Mouse (Mus musculus) heart, adult 18-20 months (tissue): ENCODE results near the gene Kcnd3. TPM values are rescaled to one million over a fixed set of nuclear protein-coding genes. Genes with fewer than 3 reads are reported as not detected.
"Not testable (repeated sequence)": the region's sequence is repeated elsewhere in the genome, so short reads cannot be mapped to it uniquely, and the experiment has no call there.

Source experiments
- DNase-seq, 2 experiments: peaks; one replicate each; pipeline ENCODE4 v3.0.0; 2021 to 2022; ENCODE audit warnings: mixed read lengths in 1 of 2
- total RNA-seq, 2 experiments: library from RNA; stranded (reverse); gene quantifications; 2 replicates each; pipeline ENCODE4 v1.2.3; 2021

The Kcnd3 gene
- total RNA-seq, 2 experiments from 2014 or later = 8.2 to 8.5 TPM

DNA sequence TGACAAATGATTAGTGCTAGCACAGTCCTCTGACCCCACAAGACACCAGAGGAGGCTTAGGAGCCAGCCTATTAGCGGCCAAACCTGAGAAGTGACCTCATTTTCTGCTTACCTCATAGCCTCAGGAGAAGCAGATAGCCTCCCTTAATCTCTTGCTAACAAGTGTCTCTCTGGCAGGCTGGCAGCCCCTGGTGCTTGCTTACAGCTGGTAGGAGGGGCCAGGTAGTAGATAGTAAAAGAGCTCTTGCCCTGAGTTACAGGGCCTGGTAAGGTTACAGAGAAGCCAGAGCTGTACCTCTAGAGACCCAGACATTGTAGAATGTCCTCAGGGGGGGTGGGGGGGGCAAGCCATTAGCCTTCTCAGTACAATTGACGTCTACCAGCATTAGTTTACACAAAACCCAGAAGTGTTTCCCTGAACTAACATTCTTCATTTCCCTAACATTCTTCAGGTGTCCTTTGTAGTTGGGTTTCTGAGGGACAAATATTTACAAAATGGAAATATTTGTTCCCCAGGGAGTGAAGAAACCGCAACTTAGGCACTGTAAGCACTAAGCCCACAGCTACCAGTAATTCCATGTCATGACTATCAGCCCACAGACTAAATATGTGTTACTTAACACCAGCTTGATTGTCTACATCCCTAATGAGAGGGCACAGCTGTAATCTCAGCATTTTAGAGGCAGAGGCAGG is 247.3 kb downstream of the Kcnd3 start:
- peak; percentile 54 to 67 for DNase-seq

DNA sequence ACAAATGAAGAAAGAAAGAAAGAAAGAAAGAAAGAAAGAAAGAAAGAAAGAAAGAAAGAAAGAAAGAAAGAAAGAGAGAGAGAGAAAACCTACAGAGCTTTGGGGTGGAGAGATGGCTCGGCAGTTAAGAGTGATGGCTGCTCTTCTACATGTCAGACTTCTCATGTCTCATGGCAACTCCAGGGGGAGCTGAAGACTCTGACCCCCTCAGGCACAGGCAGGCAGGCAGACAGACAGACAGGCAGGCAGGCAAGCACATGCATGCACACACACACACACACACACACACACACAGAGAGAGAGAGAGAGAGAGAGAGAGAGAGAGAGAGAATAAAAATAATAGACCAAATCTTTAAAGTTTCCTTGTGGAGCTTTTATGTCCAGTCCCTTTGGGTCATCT is 248.7 kb downstream of the Kcnd3 start:
- not testable (repeated sequence) for DNase-seq

DNA sequence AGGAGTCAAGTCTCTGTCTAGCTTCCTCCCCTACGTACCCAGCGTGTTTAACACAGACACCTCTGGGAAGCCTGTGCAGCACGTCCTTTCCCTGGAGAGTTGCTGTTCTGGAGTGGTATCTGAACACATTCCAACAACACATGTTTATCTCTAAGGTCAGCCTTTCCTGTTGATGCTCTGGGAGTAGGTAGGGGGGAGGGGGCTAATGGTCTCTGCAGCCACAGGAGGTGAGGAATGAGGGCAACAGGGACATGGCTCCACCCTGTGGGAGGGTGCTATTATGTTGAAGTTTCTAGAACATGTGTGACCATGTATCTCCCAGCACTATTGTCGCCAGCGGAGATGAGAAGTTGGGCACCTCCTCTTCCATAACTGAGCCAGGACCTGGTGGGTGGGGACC is 249.3 kb downstream of the Kcnd3 start:
- DNase-seq = peak; percentile 67 to 89

DNA sequence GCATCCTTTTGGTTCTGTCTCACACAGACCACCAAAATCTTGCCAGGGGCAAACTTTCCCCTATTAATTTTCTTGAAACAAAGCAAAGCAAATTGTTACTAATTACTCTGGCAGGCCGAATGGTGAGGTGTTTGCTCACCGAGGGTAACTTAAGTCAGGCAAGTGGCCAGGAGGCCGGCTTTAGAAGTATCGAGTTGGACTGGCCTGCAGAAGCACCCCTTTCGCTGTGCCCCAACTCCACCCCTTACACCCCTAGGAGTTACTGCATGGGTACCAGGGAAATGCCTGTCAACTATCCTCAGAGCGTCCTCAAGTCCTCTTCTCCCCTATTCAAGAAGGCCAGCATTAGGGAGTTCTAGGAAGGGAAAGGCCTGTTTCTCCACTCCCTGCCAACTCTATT is 251.4 kb downstream of the Kcnd3 start:
- DNase-seq = no peak

DNA sequence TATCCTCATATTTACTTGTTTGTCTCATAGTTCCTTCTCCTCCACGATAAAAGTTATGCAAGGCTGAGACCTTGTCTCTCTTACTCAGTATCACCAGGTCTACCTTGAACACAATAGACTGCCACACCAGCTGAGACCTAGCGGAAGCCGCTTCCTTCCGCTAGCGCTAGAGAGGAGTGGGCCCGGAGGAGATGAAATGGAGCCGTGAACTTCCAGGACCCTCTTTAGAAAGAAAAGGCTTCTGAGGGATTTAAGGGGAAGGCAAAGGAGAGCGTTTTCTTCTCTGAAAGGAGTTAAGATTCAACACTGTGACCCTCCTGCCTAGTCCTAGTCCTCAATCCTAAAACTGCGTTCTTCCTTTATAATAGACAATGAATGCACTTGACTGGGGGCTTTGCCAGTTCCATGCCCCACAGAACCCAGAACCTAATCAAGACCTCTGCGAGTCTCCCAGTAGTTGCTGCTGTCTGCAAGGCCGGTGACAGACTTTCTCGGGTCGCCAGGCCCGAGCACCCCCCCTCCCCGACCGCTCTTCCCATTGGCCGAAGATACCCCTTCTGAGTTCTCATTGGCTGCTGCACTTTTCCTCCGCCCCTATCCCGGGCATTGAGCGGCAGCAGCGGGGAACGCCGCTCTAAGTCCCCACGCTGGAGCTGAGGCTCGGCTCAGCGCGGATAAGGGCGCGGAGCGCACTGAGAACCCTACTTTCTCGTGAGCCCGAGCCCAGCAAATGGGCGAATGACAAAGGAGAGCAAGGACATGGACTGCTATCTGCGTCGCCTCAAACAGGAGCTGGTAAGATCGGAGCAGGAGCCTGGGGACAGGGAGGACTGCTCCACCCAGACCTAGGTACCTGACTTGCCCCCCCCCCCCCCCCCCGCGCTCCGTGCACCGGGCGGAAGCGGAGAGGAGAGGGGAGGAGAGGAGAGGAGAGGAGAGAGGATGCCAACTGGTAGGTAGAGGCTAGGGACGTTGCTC is 252.2 kb downstream of the Kcnd3 start, which contains the start of gene Inka2:
TSS of gene Inka2 (plus strand) at position 569 of the 978 bp plus-strand sequence.
- DNase-seq = peak; percentile 90 to 94

DNA sequence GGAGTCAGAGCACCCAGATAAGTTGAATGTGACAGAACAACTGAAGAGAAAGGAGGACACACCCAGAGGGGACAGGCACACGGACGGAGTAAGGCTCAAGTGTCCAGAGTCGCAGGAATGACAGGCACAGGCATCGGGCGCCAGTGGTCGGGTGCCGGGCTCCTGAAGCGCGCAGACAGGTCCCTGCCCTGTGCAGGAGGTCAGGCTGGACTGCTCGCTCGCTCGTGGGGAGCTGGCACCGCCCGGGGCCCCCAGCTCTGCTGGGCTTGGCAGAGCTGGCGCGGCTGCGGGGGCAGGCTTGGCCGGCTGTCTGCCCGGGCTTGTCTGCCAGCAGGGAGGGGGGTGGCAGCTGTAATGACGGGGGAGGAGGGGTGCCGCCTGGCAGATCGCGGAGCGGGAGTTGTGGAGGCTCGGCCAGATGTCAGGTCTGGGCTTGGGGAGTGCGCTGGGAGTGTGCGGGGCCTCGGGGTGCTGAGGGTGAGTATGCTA is 253.0 kb downstream of the Kcnd3 start:
- DNase-seq = peak; percentile 79 to 81

DNA sequence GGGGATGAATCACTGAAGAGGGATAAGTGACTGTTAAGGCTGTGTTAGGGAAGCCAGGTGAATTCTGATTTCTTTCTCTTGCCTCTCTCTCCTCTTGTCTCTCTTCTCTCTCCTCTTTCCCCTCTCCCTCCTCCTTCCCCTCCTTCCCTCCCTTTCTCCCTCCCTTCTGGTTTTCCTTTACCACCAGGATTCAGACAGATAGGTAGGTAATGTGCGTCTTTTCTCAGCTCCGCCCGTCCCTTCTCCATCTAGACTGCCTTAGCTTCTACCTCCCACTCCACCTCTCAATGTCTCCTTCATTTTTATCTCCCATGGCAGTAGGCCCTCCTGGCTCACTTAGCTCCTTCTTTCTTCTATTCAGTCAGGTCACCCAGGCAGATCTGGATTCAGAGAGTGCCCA is 253.4 kb downstream of the Kcnd3 start:
- peak in 1 of 2 experiments; percentile 20 for DNase-seq

DNA sequence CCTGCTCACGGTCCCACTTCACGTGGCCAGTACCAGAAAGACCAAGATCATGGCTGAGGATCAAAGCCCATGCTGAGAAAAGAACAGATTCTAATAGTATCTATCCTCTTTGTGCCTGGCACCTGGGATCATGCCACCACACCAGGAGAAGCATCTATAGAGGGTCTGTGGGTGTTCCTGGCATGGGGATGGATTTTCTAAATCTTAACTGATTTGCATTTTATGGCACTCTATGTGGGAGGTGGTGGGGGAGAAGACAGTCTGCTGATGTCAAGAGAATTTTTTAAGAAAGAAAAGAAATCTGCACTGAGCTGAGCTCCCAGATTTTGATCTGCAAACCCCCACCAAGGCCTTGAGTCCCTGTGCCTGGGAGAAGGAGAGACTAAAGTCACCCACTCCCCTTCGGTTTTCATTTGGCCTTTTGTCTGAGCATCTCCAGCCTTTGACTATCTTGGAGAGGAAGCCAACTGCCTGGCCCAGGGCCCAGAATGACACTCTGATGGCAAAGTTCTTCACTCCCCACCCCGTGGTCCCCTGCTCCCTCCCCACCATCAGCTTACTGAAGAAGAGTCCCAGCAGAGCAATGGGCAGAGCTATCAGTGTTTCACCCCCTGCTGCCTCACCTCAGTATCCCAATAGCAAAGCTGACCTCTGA is 254.4 kb downstream of the Kcnd3 start:
- peak in 1 of 2 experiments; percentile 58 for DNase-seq

DNA sequence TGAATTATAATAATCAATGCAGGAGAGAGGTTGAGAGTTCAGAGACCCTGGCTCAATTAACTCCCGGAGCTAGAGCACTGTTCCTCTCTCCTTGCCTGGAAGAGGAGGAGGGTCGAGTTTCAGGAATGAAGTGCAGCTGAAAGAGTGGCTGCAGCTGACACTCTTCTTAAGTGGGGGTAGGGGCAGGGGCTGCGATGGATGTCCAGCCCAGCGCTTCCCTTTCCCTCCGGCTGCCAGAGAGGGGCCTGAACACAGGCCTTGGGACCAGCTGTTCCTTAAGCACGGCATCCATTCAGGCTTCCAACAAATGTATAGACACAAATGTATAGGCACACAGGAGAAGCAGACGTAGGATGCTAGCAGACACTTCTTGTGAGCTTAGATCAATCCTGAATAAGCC is 255.5 kb downstream of the Kcnd3 start:
- no peak for DNase-seq

DNA sequence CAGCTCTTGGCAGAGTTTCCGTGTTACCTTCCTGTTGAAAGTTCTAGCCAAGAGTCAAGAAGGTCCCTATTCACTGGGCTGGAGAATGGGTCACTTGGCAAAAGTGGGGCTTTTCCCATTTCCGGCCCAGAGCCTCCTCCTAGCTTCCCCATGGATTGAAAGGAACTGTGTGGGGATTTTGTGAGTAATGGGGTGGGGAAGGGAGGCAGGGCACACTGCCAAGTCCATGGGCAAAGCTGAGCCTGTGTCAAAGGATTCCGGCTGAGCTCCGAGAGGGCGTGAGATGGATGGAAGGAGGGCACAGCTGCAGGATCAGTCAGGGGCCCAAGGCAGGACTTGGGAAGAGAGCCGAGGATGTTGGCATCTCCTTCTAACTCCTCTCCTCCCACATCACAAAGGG is 258.1 kb downstream of the Kcnd3 start:
- DNase-seq = no peak

DNA sequence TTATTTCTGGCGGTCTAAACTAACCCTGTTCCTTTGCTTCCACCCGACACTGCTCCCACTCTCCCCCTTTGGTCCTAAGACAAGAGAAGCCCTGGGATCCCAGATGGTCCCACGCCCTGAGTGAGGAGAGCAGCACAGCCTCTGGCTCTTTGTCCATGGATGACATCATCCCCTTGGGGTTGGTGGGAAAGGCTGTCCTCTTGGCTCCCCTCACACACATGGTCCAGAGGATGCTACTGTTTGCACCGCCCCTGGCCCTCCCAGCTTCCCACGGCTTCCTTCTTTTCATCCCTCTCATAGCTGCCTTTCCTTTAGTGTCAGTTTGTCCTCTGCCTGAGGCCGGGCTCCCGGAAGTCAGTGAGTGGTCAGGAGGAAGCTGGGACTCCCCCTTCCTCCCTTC is 259.6 kb downstream of the Kcnd3 start:
- peak; percentile 79 to 89 for DNase-seq

DNA sequence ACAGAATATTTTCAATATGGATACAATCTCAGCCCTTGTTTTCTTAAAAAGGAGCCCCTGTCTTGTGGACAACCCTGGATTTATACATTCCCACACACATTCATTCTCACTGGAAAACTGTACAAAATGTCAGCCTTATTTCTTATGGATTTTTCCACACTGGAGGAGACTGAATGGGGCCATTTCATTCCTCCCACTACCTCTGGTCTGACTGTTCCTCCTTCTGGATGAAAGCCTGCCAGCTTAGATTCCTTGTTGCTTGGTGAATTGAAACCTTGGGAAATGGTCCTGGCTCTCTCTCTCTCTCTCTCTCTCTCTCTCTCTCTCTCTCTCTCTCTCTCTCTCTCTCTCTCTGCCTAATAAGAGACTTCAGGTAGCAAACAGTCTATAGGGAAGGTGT is 260.7 kb downstream of the Kcnd3 start:
- no peak for DNase-seq

DNA sequence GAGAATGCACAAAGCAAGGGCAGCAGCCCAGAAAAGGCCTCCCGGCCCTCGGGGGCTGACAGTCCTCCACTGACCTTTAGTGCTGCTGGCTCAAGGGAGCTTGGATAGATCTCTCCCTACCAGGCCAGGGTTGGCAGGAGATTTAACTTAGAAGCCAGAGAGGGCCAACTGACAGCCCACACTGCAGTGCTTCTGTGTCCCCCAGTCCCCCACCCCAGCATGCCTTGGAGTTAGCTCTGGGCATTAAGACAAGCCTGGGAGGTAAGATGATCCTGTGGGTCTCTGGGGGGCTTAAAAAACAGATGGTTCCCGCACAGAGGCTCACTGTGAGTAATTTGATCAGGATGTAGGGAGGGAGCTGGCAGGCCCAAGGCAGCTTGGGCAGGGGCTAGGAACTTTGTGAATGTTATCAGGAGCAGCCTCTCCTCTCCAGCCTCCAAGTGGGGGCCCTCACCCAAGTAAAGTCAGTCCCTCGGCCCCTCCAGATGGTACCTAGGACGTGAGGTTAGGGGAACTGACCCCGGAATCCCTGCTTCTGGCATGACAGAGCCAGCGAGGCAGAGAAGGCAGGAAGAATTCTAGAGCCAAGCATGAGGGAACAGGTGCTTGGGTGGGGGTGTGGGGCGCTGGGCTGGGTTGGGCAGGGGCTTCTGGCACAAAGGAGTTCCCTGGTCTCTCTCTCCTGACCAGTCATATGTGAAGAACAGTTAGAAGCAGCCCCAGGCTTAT is 262.1 kb downstream of the Kcnd3 start:
- DNase-seq = peak; percentile 57 to 63

DNA sequence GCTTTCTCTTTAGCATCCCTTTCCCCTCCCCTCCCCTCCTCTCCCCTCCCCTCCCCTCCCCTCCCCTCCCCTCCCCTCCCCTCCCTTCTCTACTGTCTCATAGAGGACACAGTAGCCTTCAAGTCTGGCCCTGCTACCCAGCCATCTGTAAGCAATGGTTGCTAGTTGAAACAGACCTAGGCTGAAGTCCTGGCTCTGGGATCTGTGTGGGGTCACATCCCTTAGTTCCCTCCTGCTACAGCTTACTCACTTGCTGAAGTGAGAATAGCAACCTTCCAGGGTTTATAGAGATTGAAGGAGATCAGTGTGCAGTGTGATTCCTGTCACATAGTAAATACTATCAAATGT is 262.7 kb downstream of the Kcnd3 start:
- DNase-seq = no peak

DNA sequence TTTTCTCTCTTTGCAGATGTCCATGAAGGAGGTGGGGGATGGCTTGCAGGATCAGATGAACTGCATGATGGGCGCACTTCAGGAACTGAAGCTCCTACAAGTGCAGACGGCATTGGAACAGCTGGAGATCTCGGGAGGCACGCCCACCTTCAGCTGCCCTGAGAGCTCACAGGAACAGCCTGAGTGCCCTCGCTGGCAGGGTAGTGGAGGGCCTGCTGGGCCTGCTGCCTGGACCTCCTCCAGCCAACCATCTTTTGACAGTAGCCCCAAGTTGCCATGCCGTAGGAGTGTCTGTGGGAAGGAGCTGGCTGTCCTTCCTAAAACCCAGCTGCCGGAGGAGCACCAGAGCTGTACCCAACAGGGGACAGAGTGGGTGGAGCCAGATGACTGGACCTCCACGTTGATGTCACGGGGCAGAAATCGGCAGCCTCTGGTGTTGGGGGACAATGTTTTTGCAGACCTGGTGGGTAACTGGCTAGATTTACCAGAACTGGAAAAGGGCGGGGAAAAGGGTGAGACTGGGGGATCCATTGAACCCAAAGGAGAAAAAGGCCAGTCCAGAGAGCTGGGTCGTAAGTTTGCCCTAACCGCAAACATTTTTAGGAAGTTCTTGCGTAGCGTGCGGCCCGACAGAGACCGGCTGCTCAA is 264.3 kb downstream of the Kcnd3 start:
- no peak for DNase-seq

DNA sequence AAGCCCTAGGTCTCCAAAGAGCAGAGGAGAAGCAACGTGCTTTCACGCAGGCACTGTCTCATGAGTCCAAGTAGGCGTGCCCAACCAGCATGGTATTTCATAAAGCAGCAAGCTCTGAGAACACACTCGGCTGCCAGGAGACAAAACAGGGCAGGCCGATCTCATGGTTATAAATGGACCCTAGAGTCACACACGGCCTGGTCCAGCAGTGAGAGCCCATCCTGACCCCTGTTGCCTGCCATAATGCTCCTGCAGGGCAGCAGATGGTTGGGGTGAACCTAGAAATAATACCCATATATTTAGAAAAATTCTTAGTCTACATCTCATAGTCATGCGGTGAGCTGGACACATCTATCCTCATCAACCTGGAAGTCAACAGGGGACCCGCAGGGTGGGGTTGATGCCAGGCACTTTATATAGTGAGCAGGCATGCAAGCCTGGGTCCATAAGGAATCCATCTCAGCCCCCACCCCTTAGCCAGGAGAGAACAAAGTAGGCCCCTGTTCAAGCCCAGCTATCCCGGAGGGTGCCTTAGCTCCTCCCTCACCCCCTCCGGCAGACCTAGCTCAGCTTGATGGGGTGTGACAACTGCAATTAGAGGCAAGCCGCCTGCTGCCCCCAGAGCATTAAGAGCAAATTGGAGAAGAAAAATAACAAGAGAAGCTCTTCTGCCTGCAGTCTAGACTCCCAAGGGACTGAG is 265.9 kb downstream of the Kcnd3 start:
- peak; percentile 61 to 71 for DNase-seq

DNA sequence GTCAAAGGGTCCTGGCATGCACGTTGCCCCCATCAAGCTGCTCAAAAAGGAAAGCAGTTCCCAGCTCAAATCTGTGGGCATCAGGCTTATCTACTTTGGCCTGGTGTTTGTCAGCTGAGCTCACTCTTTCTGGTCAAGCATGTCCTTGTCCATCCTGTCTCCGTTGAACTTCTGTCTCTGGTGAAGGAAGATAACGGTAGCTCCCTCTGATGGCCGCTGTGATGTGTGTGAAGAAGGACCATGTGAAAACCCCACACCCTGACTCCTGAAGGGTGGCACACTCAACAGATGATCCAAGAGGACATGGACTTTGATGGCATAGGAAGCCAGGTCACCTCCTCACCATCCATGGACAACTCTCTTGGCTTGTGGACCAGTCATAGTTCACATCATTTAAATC is 266.6 kb downstream of the Kcnd3 start:
- DNase-seq = no peak

DNA sequence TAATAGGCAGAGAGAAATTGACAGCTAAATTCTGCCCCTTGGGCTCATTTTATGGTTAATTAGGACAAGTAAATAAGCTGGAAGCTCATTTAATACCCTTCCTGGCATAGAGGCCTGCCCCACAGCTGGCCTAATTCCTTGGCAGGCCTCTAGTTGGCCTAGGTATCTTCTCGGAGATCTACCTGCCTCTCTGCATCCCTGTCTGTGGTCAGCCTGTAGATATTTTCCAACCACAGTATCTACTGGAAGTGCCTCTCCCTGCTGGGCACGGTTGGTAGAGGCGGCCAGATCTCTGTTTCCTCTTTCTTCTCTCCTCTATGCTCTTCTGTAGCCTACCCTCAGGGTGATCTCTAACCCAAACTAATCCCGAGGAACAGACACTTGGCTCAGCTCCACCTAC is 267.8 kb downstream of the Kcnd3 start:
- no peak for DNase-seq

DNA sequence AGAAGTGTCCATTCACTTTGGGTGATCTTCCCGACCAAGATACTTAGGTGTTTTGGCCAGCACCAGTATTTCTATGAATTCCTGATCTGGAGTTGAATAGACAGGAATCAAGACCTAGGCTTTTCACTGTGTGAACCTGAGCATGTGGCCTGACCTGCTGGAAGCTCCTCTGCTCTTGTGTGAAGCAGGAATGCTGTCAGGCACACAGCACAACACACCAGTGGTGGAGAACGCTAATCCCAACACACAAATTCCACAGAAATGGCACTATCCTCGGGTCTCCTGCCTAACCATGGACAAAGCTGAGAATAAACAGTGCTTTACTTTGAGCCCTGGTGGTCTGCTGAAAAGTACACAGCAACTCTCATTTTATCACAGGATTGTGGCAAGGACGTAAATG is 268.4 kb downstream of the Kcnd3 start:
- DNase-seq = no peak

DNA sequence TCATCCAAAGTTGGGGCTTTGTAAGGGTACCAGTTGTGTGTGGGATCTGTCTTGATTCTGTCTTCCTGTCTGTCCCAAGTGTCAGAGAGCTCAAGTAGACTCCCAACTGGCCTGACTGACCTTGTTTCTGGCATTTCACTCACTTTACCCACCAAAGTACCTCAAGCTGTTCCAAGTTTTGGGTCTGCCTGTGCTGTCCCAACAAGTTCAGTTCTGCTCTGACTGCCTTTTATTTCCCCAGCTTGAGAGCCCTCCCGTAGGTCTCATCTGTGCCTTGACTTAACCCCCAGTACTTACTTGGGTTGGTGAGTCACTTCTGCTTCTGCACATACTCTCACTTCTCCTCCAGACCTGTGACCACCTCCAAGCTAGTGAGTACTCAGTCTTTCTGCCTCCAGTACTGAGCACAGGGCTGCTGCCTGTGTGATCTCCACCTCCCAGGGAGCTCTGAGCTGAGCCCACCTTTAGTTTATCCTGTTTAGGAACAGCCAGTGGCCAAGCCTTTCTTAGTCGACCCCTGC is 269.6 kb downstream of the Kcnd3 start:
- no peak for DNase-seq

DNA sequence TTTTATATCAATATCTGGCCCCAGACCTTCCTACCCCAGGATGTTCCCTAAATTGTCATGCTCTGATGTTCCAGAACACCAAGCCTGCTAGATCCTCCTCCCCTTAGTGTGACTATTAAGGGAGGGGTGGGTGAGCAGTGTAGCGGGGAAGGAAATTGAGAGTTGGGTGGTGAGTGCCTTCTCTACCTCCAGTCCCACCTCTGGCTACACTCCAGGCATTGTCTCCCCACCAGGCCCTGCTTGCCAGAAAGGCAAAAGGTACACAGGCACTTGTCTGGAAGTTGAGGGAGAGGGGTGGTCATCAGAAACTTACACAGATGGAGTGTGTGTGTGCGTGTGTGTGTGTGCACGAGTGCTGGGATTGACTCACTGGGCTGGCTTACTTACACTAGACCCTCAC is 270.4 kb downstream of the Kcnd3 start:
- DNase-seq = peak in 1 of 2 experiments; percentile 58
